Mouse (Mus musculus) mouse embryonic stem cell (cell line): ENCODE results near the gene Hibadh.

Experiments used
- in situ Hi-C, 2 experiments: fragments of 300-500 bp; cut with MboI; formaldehyde crosslinking; loops; 1 replicate in 1 of 2; 3 replicates in 1 of 2; pipeline ENCODE4 v1.14.3; 2019 to 2020; ENCODE audit warnings: low sequenced_read_pairs in 2 of 2, low pct_unique_long_range_greater_than_20kb in 1 of 2, mixed read lengths in 1 of 2; ENCODE audit not compliant: unreplicated experiment in 1 of 2

Gene Hibadh

GRCm38 (mm10) chr6:52586564-52586963 lies 53.6 kb downstream of the Hibadh start:
- in situ Hi-C loops = no loop called here

- in situ Hi-C loops = no loop called here
Measured at GRCm38 (mm10) chr6:52584383-52584782, 55.8 kb downstream of the Hibadh start.

DNA sequence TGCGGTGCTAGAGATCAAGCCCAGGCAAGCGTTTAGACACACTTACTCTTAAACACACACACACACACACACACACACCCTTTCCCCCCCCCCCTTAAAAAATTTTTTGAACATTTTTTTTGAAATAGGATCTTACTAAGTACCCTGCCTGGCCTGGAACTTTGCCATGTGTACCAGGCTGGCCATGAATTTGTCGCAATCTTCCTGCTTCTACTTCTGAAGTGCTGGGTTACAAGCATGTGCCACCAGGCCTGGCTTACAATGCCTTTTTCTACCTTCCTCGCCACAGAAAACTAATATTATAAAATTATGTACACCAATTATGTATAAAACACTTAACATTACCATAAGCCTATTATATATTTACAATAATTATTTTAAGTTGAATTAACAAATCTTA lies 59.1 kb downstream of the Hibadh start:
- in situ Hi-C loops = no loop called here

GRCm38 (mm10) chr6:52578322-52578721 lies 61.9 kb downstream of the Hibadh start:
- in situ Hi-C loops = no loop called here

- in situ Hi-C loops = no loop called here
Measured at GRCm38 (mm10) chr6:52577270-52577669, 62.9 kb downstream of the Hibadh start.

DNA sequence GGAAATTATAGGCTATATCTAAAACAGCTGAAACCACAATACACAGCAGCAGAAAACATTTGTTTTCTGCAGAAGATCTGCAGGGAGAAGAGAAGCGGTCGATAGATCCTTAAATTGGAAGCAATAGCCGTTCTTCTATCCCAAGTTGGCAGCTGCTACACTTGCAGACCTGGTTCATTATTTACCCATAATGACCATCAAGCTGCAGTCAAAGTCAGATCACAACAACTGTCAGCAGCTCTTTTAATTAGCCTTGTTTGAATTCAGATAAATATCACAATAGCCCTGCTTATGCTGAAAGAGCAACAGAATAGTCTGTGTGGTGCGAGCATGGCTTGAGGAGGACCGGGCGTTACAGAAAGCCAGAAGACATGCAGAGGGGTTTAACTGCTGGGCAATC lies 71.5 kb downstream of the Hibadh start:
- in situ Hi-C loops = no loop called here

- in situ Hi-C loops = no loop called here
Measured at GRCm38 (mm10) chr6:52567327-52568299, 72.6 kb downstream of the Hibadh start.

DNA sequence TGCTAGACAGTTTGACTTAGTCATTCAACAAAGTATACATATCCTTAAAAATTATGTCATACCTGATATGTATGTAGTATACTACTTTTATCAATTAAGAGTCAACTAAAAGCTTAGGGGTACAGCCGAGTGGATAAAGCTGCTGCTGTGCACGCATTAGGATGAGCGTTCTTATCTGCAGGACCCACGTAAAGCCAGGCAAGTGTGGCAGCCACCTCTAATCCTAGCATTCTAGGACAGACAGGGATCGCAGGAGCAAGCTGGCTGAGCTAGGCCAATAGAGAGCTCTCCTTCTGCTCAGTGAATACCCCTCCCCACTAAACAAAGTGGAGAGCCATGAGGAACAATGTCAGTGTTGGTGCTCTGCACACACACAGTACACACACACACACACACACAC lies 75.0 kb downstream of the Hibadh start:
- in situ Hi-C loops = no loop called here

DNA sequence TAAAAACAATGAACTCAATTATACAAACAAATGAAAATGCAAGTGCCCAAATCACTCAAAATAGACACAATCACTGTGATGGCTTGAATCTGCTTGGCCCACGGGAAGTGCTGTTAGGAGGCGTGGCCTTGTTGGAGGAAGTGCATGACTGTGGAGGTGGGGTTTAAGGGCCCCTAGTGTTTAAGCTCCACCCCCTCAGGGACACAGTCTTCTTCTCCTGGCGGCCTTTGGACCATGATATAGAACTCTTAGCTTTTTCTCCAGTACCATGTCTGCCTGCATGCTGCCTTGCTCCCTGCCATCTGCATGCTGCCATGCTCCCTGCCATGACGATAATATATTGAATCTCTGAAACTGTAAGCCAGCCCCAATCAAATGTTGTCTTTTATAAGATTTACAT lies 77.2 kb downstream of the Hibadh start:
- in situ Hi-C loops = no loop called here

DNA sequence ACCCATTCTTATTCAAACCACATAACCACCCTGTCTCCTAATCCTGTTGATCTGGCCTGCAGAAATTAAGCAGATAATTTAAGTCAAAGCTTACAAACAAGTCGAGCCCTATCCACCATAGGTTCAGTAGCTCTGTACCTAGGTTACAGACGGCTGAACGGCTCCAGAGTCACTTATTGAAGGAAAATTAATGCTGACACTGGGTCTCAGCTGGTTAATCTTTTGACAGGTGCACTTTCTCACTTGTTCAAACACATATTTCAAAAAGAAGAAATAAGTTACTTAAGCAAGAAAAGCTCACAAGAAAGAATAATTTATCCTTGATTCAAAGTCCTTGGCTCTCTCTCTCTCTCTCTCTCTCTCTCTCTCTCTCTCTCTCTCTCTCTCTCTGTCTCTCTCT lies 81.1 kb downstream of the Hibadh start:
- in situ Hi-C loops = no loop called here

DNA sequence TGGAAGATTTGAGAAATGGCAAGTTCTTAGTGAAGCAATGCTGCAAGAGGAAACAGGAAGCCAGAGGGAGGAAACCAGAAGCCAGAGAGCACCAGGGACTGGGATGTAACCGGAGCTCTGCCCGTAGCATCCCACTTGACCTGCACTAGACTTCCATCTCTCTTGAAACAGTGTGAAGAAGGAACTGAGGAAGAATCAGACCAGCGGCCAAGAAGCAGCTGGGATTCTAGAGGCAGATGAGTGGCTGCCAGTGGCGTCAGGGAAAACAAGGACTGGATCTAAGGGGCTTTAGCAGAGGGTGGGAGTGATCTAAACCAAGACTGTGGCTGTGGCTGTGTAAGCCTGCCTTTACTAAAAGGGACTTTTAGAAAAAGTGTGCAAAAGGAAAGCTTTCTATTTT lies 95.8 kb downstream of the Hibadh start:
- in situ Hi-C loops = no loop called here

DNA sequence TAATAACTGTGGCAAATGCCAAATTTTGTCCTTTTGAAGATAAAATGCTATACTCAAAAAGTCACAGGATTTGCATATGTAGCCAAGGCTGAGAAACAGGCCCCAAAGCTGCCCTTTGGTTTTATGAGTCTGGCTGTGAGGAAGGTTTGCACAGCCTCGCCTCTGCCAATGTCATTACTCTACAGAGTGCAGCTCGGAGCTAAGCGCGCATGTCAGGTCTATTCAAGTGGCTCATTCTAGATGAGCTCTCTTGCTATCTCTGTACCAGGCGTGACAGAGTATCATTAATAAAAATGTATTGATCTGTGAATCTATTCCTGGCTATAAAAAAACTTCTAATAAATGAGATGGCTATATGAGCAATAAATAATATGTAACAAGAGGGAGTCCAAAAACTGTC lies 97.7 kb downstream of the Hibadh start:
- in situ Hi-C loops = no loop called here

GRCm38 (mm10) chr6:52539911-52540310 lies 100.3 kb downstream of the Hibadh start:
- in situ Hi-C loops = no loop called here

GRCm38 (mm10) chr6:52535072-52535704 lies 105.0 kb downstream of the Hibadh start:
- in situ Hi-C loops = no loop called here

- in situ Hi-C loops = no loop called here
Measured at GRCm38 (mm10) chr6:52532144-52532492, 108.1 kb downstream of the Hibadh start.

- in situ Hi-C loops = no loop called here
Measured at GRCm38 (mm10) chr6:52531366-52532143, 108.6 kb downstream of the Hibadh start.

- in situ Hi-C loops = no loop called here
Measured at GRCm38 (mm10) chr6:52530861-52531260, 109.3 kb downstream of the Hibadh start.

DNA sequence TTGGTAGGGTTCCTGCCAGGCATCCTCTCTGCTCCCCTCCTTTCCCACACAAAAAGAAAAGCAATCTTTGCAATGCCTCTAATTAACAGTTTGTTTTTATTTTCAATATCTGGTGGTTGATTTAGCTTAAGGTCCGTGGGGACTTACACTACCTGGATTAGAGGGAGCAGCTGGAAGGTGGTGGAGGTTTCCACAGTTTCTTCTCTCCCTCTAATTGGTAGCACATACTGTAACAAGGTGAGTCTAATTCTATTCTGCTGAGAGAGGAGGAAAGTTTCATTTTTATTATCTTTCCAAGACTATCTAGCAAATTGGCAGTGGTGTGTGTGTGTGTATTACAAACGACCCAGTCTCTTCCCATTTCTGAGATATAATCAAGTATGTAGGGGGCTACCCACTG lies 116.0 kb downstream of the Hibadh start:
- in situ Hi-C loops = no loop called here

DNA sequence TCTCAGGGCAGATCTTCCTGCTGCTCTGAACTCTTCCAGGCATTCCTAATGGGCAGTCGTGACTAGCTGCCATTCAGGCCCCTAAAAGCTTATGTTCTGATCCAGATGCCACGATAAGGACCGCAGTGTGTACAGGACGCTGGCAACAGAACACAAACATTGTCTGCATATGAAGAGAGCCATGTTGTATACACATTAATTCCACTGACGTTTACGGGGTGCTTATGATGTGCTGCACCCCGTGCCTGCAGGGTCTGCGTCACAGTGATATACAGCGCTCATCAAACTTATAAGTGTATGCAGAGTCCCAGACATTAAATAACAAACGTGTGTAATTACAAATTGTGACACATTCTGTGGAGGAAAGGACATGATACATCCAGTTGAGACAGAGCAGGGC lies 121.5 kb downstream of the Hibadh start:
- in situ Hi-C loops = no loop called here
